Mouse (Mus musculus) cortical plate, adult 2 months (tissue): ENCODE data around the gene Pif1. TPM values are rescaled to one million over a fixed set of nuclear protein-coding genes. Genes with fewer than 3 reads are reported as not detected.

ENCODE experiments used
- H3K27ac ChIP-seq: fragments of 200-500 bp; 2 replicates; pipeline ENCODE4 v1.5.1; 2012; ENCODE audit warnings: low read length, control low read depth, inconsistent platforms; ENCODE audit not compliant: insufficient read depth
- H3K4me1 ChIP-seq: fragments of 200-500 bp; 2 replicates; pipeline ENCODE4 v1.6.1; 2011; ENCODE audit warnings: low read length; ENCODE audit not compliant: control insufficient read depth, insufficient read depth
- H3K4me3 ChIP-seq: fragments of 200-500 bp; 2 replicates; pipeline ENCODE4 v1.5.1; 2011; ENCODE audit warnings: mild to moderate bottlenecking, low read length, control low read depth; ENCODE audit not compliant: insufficient read depth
- CTCF ChIP-seq: fragments of 200-500 bp; IDR thresholded peaks from 2 replicates; pipeline ENCODE4 v1.5.1; 2011; ENCODE audit warnings: mild to moderate bottlenecking, control low read depth, low read length; ENCODE audit not compliant: insufficient read depth; ENCODE audit errors: extremely low read depth
- POLR2A ChIP-seq: fragments of 200-500 bp; IDR thresholded peaks from 2 replicates; pipeline ENCODE4 v1.6.1; 2011; ENCODE audit warnings: mild to moderate bottlenecking, low read length, control low read depth; ENCODE audit not compliant: insufficient read depth; ENCODE audit errors: extremely low read depth
- polyA plus RNA-seq: library from polyadenylated mRNA; depleted of rRNA; stranded (reverse); fragments of >200 nt; gene quantifications from 2 replicates; pipeline ENCODE4 v1.2.3, GENCODE M21; 2012; rRNA removed

The Pif1 gene
- 0.11 and 0.23 TPM in 2 replicates for polyA plus RNA-seq

GRCm38 (mm10) chr9:65586406-65587269 is at the start of gene Pif1:
Gene Pif1, plus strand, starts transcription at chr9:65587160.
- no peak for TF ChIP-seq CTCF
- TF ChIP-seq POLR2A: no peak

GRCm38 (mm10) chr9:65537901-65538630 is 48.9 kb upstream of the Pif1 start:
- H3K4me3 ChIP-seq: no peak overlapping the region
- TF ChIP-seq POLR2A (no peak), CTCF (no peak)
- no peak overlapping the region for H3K27ac ChIP-seq
- 0 out of 2 replicates have a peak, but pooled peaks cover 2% of the 10 kb centered on the region for H3K4me1 ChIP-seq

More at GRCm38 (mm10) chr9:65586406-65587269, at the start of gene Pif1:
- no peak within 1 kb of the TSS for H3K27ac ChIP-seq
- H3K4me1 ChIP-seq: no peaks in the 10 kb centered on the region
- peak within 1 kb of the TSS; percentile 29 for H3K4me3 ChIP-seq

- 0 out of 2 replicates have a peak, but pooled peaks cover 2% of the 10 kb centered on the region for H3K4me1 ChIP-seq
- H3K27ac ChIP-seq: no peak overlapping the region
- TF ChIP-seq CTCF (no peak), POLR2A (no peak)
- no peak overlapping the region for H3K4me3 ChIP-seq
Measured at GRCm38 (mm10) chr9:65539697-65540096, 47.3 kb upstream of the Pif1 start.

GRCm38 (mm10) chr9:65541126-65542068 is 45.6 kb upstream of the Pif1 start:
- Histone ChIP-seq H3K4me1 (0 out of 2 replicates have a peak, but pooled peaks cover 2% of the 10 kb centered on the region), H3K27ac (no peak overlapping the region), H3K4me3 (no peak overlapping the region)
- TF ChIP-seq POLR2A (no peak), CTCF (no peak)

GRCm38 (mm10) chr9:65542111-65542524 is 44.8 kb upstream of the Pif1 start:
- no peak overlapping the region for H3K27ac ChIP-seq
- TF ChIP-seq CTCF (no peak), POLR2A (no peak)
- 0 out of 2 replicates have a peak, but pooled peaks cover 2% of the 10 kb centered on the region for H3K4me1 ChIP-seq
- H3K4me3 ChIP-seq: no peak overlapping the region

GRCm38 (mm10) chr9:65545635-65546412 is 41.1 kb upstream of the Pif1 start:
- TF ChIP-seq POLR2A: no peak
- TF ChIP-seq CTCF: no peak
- H3K27ac ChIP-seq: no peak overlapping the region
- no peak overlapping the region for H3K4me3 ChIP-seq
- 0 out of 2 replicates have a peak, but pooled peaks cover 2% of the 10 kb centered on the region for H3K4me1 ChIP-seq

GRCm38 (mm10) chr9:65546413-65546695 is 40.6 kb upstream of the Pif1 start:
- TF ChIP-seq POLR2A (no peak), CTCF (no peak)
- no peak overlapping the region for H3K27ac ChIP-seq
- H3K4me3 ChIP-seq: no peak overlapping the region
- H3K4me1 ChIP-seq: 0 out of 2 replicates have a peak, but pooled peaks cover 2% of the 10 kb centered on the region

GRCm38 (mm10) chr9:65547111-65547510 is 39.8 kb upstream of the Pif1 start:
- H3K4me1 ChIP-seq: no peaks in the 10 kb centered on the region
- TF ChIP-seq CTCF: no peak
- no peak for TF ChIP-seq POLR2A
- H3K4me3 ChIP-seq: no peak overlapping the region
- no peak overlapping the region for H3K27ac ChIP-seq

- Histone ChIP-seq H3K4me1 (no peaks in the 10 kb centered on the region), H3K4me3 (no peak overlapping the region), H3K27ac (no peak overlapping the region)
- TF ChIP-seq POLR2A (no peak), CTCF (no peak)
Measured at GRCm38 (mm10) chr9:65547844-65548243, 39.1 kb upstream of the Pif1 start.
